Mouse (Mus musculus) spleen, adult 2 months (tissue): ENCODE results near the gene Tnfsf14. TPM values are rescaled to one million over a fixed set of nuclear protein-coding genes. Genes with fewer than 3 reads are reported as not detected.

Source experiments
- DNase-seq, 2 experiments: peaks; one replicate each; pipeline versions ENCODE4 v3.0.0 to v3.0.0-alpha.2; 2012 to 2021; ENCODE audit warnings: low spot score in 2 of 2, low read depth in 1 of 2
- H3K27ac ChIP-seq: fragments of 200-500 bp; 2 replicates; pipeline ENCODE4 v1.5.1; 2012; ENCODE audit warnings: low read length, inconsistent platforms; ENCODE audit not compliant: insufficient read depth
- H3K27me3 ChIP-seq: fragments of 200-500 bp; 2 replicates; pipeline ENCODE4 v1.6.1; 2012; ENCODE audit warnings: mild to moderate bottlenecking, moderate library complexity, low read length, inconsistent platforms; ENCODE audit not compliant: control insufficient read depth, insufficient read depth
- H3K36me3 ChIP-seq: fragments of 200-500 bp; 2 replicates; pipeline ENCODE4 v1.6.1; 2012; ENCODE audit warnings: mild to moderate bottlenecking, low read length, inconsistent platforms; ENCODE audit not compliant: control insufficient read depth, insufficient read depth
- H3K4me1 ChIP-seq: fragments of 200-500 bp; 2 replicates; pipeline ENCODE4 v1.6.1; 2011; ENCODE audit warnings: inconsistent platforms; ENCODE audit not compliant: control insufficient read depth, insufficient read depth, insufficient read length
- H3K4me3 ChIP-seq: fragments of 200-500 bp; 2 replicates; pipeline ENCODE4 v1.5.1; 2011; ENCODE audit warnings: mild to moderate bottlenecking, inconsistent platforms; ENCODE audit not compliant: insufficient read depth, insufficient read length; ENCODE audit errors: extremely low read depth
- CTCF ChIP-seq: fragments of 200-500 bp; IDR thresholded peaks from 2 replicates; pipeline ENCODE4 v1.5.1; 2011; ENCODE audit warnings: mild to moderate bottlenecking, inconsistent platforms; ENCODE audit not compliant: insufficient read depth, insufficient read length, insufficient replicate concordance; ENCODE audit errors: extremely low read depth
- POLR2A ChIP-seq: fragments of 200-500 bp; IDR thresholded peaks from 2 replicates; pipeline ENCODE4 v1.6.1; 2011; ENCODE audit warnings: low read depth, low read length, inconsistent platforms
- WGBS: fragments of 180-500 bp; shearing (Covaris S2); methylation state at CpG from one replicate; pipeline ENCODE4 v1.1.7; 2018; 5-methylcytosine and 5-hydroxymethylcytosine counted together
- polyA plus RNA-seq: library from polyadenylated mRNA; depleted of rRNA; stranded (reverse); fragments of >200 nt; gene quantifications from 2 replicates; pipeline ENCODE4 v1.2.3, GENCODE M21; 2012

Gene Tnfsf14
- polyA plus RNA-seq, 1 experiment = 6.1 TPM

GRCm38 (mm10) chr17:57185641-57186040, 8.3 kb downstream of the Tnfsf14 start:
- H3K27me3 ChIP-seq = no peaks in the 10 kb centered on the region
- no peak overlapping the region for H3K27ac ChIP-seq
- WGBS = 64% methylated on average over 2 of the region's 2 CpGs
- no peak for TF ChIP-seq POLR2A
- TF ChIP-seq CTCF = no peak
- peaks cover 3% of the 10 kb centered on the region; the same call in 1 of the 2 replicates for H3K4me1 ChIP-seq
- H3K4me3 ChIP-seq = no peak overlapping the region
- DNase-seq = no peak
- no peaks in the 10 kb centered on the region for H3K36me3 ChIP-seq

GRCm38 (mm10) chr17:57182871-57183270, 11.1 kb downstream of the Tnfsf14 start:
- 32% methylated on average over 3 of the region's 3 CpGs for WGBS
- Histone ChIP-seq H3K27ac (no peak overlapping the region), H3K4me1 (no peaks in the 10 kb centered on the region), H3K36me3 (no peaks in the 10 kb centered on the region), H3K27me3 (no peaks in the 10 kb centered on the region), H3K4me3 (no peak overlapping the region)
- TF ChIP-seq CTCF (no peak), POLR2A (no peak)
- DNase-seq = no peak

- H3K4me3 ChIP-seq = no peak overlapping the region
- TF ChIP-seq POLR2A (no peak), CTCF (peak; percentile 61; the same call in 1 of the 2 replicates)
- DNase-seq = peak in 1 of 2 experiments; percentile 26
Observed at GRCm38 (mm10) chr17:57180363-57180762, 13.6 kb downstream of the Tnfsf14 start.

GRCm38 (mm10) chr17:57173351-57173750, 20.6 kb downstream of the Tnfsf14 start:
- no peak for DNase-seq
- Histone ChIP-seq H3K27ac (no peak overlapping the region), H3K4me1 (no peaks in the 10 kb centered on the region), H3K36me3 (no peaks in the 10 kb centered on the region), H3K27me3 (no peaks in the 10 kb centered on the region; the same call in 1 of the 2 replicates), H3K4me3 (no peak overlapping the region)
- 68% methylated on average over 4 of the region's 4 CpGs for WGBS
- TF ChIP-seq POLR2A (no peak), CTCF (no peak)

More at GRCm38 (mm10) chr17:57180363-57180762, 13.6 kb downstream of the Tnfsf14 start:
- no peak overlapping the region for H3K27ac ChIP-seq
- no peaks in the 10 kb centered on the region for H3K36me3 ChIP-seq
- WGBS = 39% methylated on average over 8 of the region's 8 CpGs
- no peaks in the 10 kb centered on the region for H3K4me1 ChIP-seq
- H3K27me3 ChIP-seq = no peaks in the 10 kb centered on the region

- Histone ChIP-seq H3K36me3 (no peaks in the 10 kb centered on the region), H3K4me3 (no peak overlapping the region), H3K4me1 (no peaks in the 10 kb centered on the region), H3K27ac (no peak overlapping the region), H3K27me3 (no peaks in the 10 kb centered on the region; the same call in 1 of the 2 replicates)
- WGBS = 77% methylated on average over 5 of the region's 5 CpGs
- DNase-seq = no peak
- no peak for TF ChIP-seq CTCF
- TF ChIP-seq POLR2A = no peak
Observed at GRCm38 (mm10) chr17:57172378-57172777, 21.6 kb downstream of the Tnfsf14 start.

- Histone ChIP-seq H3K27ac (no peak overlapping the region), H3K4me3 (no peak overlapping the region), H3K36me3 (no peaks in the 10 kb centered on the region), H3K27me3 (no peaks in the 10 kb centered on the region; the same call in 1 of the 2 replicates), H3K4me1 (no peaks in the 10 kb centered on the region; the same call in 1 of the 2 replicates)
- DNase-seq = no peak
- TF ChIP-seq POLR2A = no peak
- TF ChIP-seq CTCF = no peak
- 77% methylated on average over 5 of the region's 5 CpGs for WGBS
Observed at GRCm38 (mm10) chr17:57170616-57171260, 23.2 kb downstream of the Tnfsf14 start.

GRCm38 (mm10) chr17:57166800-57167791, 26.9 kb downstream of the Tnfsf14 start:
- Histone ChIP-seq H3K27ac (no peak overlapping the region), H3K4me3 (no peak overlapping the region), H3K36me3 (no peaks in the 10 kb centered on the region), H3K4me1 (no peaks in the 10 kb centered on the region; the same call in 1 of the 2 replicates), H3K27me3 (no peaks in the 10 kb centered on the region; the same call in 1 of the 2 replicates)
- peak; percentile 32 to 79 for DNase-seq
- TF ChIP-seq POLR2A = no peak
- peak; percentile 95 for TF ChIP-seq CTCF
- 19% methylated on average over 10 of the region's 11 CpGs for WGBS
